9 mouse cellular contexts compared by ENCODE assay signal in the genomic region with DNA sequence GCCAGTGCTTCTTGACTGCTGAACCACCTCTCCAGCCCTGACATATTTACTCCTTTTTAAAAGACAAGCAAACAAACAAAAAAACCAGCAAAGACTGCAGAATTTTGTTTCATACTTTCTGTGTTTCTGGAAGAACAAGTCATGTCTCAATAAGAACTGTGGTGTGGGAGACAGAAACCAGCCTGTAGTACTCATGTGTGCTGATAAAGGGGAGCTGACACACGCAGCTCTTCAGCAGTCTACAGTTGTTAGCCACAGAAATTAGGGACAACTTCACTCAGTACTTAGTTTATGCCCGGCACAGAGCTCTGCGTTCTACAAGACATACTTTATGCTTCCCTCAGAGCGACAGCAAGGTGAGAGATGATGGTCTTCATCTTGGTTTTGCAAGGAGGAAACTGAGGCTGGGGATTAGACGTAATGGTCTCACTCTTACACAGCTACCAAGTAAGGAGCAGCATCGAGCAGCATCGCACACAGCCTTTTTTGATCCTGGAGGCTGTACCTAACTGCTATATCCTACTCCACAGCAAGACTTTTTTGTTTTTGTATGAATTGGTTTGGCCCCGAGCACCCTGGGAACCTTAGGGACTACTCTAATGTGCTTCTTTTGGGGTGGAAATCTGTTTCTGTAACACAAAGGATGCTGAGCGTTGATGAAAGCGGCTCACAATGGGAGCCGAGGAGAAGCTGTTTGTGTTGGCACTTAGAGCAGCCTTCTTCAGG.
DNase-seq lines count a peak whose midpoint lies in the region; ATAC-seq and TF ChIP-seq lines count a peak whose summit lies in the region.
"Had no signal": no experiment of that assay in that cellular context is flagged by ENCODE, and none has a peak within 500 bp of the region (broad histone marks: within the 10 kb centered on the region; RNA-seq: fewer than 3 reads in every experiment).

No protein-coding gene starts in this region.

- no peaks in the 10 kb centered on the region for H3K27me3 ChIP-seq in hindbrain, embryonic 11.5 days (ENCODE audit: control insufficient read depth, insufficient read depth, low read length)
- H3K27me3 ChIP-seq in stomach, embryonic 15.5 days (replicated peaks), result no peaks in the 10 kb centered on the region
- H3K27me3 ChIP-seq: embryonic facial prominence, embryonic 12.5 days had no signal

- H3K4me1 ChIP-seq in hindbrain, embryonic 11.5 days (replicated peaks; ENCODE audit: control insufficient read depth, insufficient read depth, low read length), result peaks cover 5% of the 10 kb centered on the region; the same call in 1 of the 2 replicates
- H3K4me1 ChIP-seq in stomach, embryonic 15.5 days, result 0 out of 2 replicates have a peak, but pooled peaks cover 7% of the 10 kb centered on the region

- TF ChIP-seq CTCF in layer of hippocampus, adult 2 months (conservative IDR thresholded peaks at IDR 0.05), result no peak

- no peaks in the 10 kb centered on the region for H3K36me3 ChIP-seq in hindbrain, embryonic 11.5 days (ENCODE audit: control insufficient read depth, insufficient read depth, low read length)
- no peaks in the 10 kb centered on the region for H3K36me3 ChIP-seq in stomach, embryonic 15.5 days
- H3K36me3 ChIP-seq: embryonic facial prominence, embryonic 12.5 days had no signal

- H3K4me2 ChIP-seq in hindbrain, embryonic 11.5 days (replicated peaks; ENCODE audit: low read depth, low read length), result 0 out of 2 replicates have a peak overlapping the region, but pooled peaks have one; percentile 14
- no peak overlapping the region for H3K4me2 ChIP-seq in stomach, embryonic 15.5 days
- H3K4me2 ChIP-seq: embryonic facial prominence, embryonic 12.5 days had no signal

- H3K9ac ChIP-seq in hindbrain, embryonic 11.5 days (ENCODE audit: low read depth, low read length), result no peak overlapping the region
- H3K9ac ChIP-seq in stomach, embryonic 15.5 days, result no peak overlapping the region
- H3K9ac ChIP-seq: embryonic facial prominence, embryonic 12.5 days had no signal

- H3K9me3 ChIP-seq in hindbrain, embryonic 11.5 days (ENCODE audit: control insufficient read depth, low read length), result no peaks in the 10 kb centered on the region
- no peaks in the 10 kb centered on the region for H3K9me3 ChIP-seq in stomach, embryonic 15.5 days
- H3K9me3 ChIP-seq: embryonic facial prominence, embryonic 12.5 days had no signal

- H3K27ac ChIP-seq in layer of hippocampus, adult 2 months, result peak overlapping the region; percentile 76
- H3K27ac ChIP-seq in hindbrain, embryonic 11.5 days (ENCODE audit: low read depth, low read length), result peak overlapping the region; percentile 39; the same call in 1 of the 2 replicates
- peak overlapping the region; percentile 45; the same call in 1 of the 2 replicates for H3K27ac ChIP-seq in stomach, embryonic 15.5 days
- H3K27ac ChIP-seq: embryonic facial prominence, embryonic 12.5 days had no signal

- ATAC-seq in hindbrain, embryonic 11.5 days (ENCODE audit: low FRiP score), result no peak
- ATAC-seq in stomach, embryonic 15.5 days (ENCODE audit: insufficient read depth, low FRiP score, low read depth), result no peak
- ATAC-seq in erythroblast, adult 5-6 weeks (replicated peaks; ENCODE audit: low FRiP score, poor library complexity, severe bottlenecking), result no peak

- 37% methylated on average over 11 of the region's 11 CpGs for whole genome bisulfite sequencing in hindbrain, embryonic 11.5 days
- WGBS in stomach, embryonic 15.5 days, result 64% methylated on average over 11 of the region's 11 CpGs

- H3K4me3 ChIP-seq in layer of hippocampus, adult 2 months, result no peak overlapping the region; the same call in 1 of the 2 replicates
- no peak overlapping the region for H3K4me3 ChIP-seq in hindbrain, embryonic 11.5 days (ENCODE audit: low read depth, low read length)
- no peak overlapping the region for H3K4me3 ChIP-seq in stomach, embryonic 15.5 days (replicated peaks)
- H3K4me3 ChIP-seq: embryonic facial prominence, embryonic 12.5 days had no signal

- no peak for DNase-seq in layer of hippocampus, adult 2 months (ENCODE audit: low spot score in 2 of 2)
- DNase-seq in layer of hippocampus, postnatal 10 days (ENCODE audit: low spot score in 2 of 2), result no peak
- DNase-seq in hindbrain, embryonic 11.5 days (ENCODE audit: low spot score), result no peak
- peak; percentile 52 for DNase-seq in lung, postnatal 14 days
- no peak for DNase-seq in urinary bladder, postnatal 36 days (ENCODE audit: low spot score in 2 of 2)
- no peak for DNase-seq in spleen, postnatal 14 days (ENCODE audit: low spot score in 2 of 2)
